Mouse (Mus musculus) lung, postnatal 0 days (tissue): Measurements from ENCODE around the gene Rassf3. TPM values are rescaled to one million over a fixed set of nuclear protein-coding genes. Genes with fewer than 3 reads are reported as not detected.

Source experiments
- ATAC-seq: fragments of 200-750 bp; cut with Nextera tagmentation; 2 replicates; pipeline ENCODE4 v1.8.0; 2017; ENCODE audit warnings: moderate library complexity
- DNase-seq: peaks from one replicate; pipeline ENCODE4 v3.0.0-alpha.2; 2016; ENCODE audit warnings: low spot score
- H3K27ac ChIP-seq: fragments of 300-500 bp; sonication (generic); 2 replicates; pipeline ENCODE4 v1.5.1; 2014; ENCODE audit warnings: antibody characterized with exemption, mild to moderate bottlenecking, low read length, mixed read lengths
- H3K27me3 ChIP-seq: fragments of 300-500 bp; sonication (generic); replicated peaks from 2 replicates; pipeline ENCODE4 v1.6.1; 2014; ENCODE audit warnings: low read length, mixed read lengths; ENCODE audit not compliant: insufficient read depth
- H3K36me3 ChIP-seq: fragments of 300-500 bp; sonication (generic); 2 replicates; pipeline ENCODE4 v1.6.1; 2014; ENCODE audit warnings: low read length, mixed read lengths; ENCODE audit not compliant: insufficient read depth
- H3K4me1 ChIP-seq: fragments of 300-500 bp; sonication (generic); 2 replicates; pipeline ENCODE4 v1.6.1; 2014; ENCODE audit warnings: antibody characterized with exemption, low read depth, low read length, mixed read lengths; ENCODE audit not compliant: insufficient read depth
- H3K4me2 ChIP-seq: fragments of 300-500 bp; sonication (generic); replicated peaks from 2 replicates; pipeline ENCODE4 v1.6.1; 2014; ENCODE audit warnings: low read depth, mild to moderate bottlenecking, low read length, moderate library complexity, mixed read lengths
- H3K4me3 ChIP-seq: fragments of 300-500 bp; sonication (generic); 2 replicates; pipeline ENCODE4 v1.5.1; 2014; ENCODE audit warnings: low read depth, low read length
- H3K9ac ChIP-seq: fragments of 300-500 bp; sonication (generic); replicated peaks from 2 replicates; pipeline ENCODE4 v1.6.1; 2014; ENCODE audit warnings: low read depth, mild to moderate bottlenecking
- H3K9me3 ChIP-seq: fragments of 300-500 bp; sonication (generic); 2 replicates; pipeline ENCODE4 v1.6.1; 2016; ENCODE audit warnings: low read length, mixed read lengths
- CTCF ChIP-seq: IDR thresholded peaks from 2 replicates; pipeline ENCODE4 v1.5.1; 2016; ENCODE audit warnings: antibody characterized with exemption, mild to moderate bottlenecking
- EP300 ChIP-seq: IDR thresholded peaks from 2 replicates; pipeline ENCODE4 v1.6.1; 2016; ENCODE audit warnings: antibody characterized with exemption, mild to moderate bottlenecking, control low read depth
- WGBS: fragments of 180-500 bp; shearing (Covaris S2); extraction: QIAGEN DNeasy Blood & Tissue Kit; methylation state at CpG from one replicate; pipeline ENCODE4 v1.1.7; 2014; 5-methylcytosine and 5-hydroxymethylcytosine counted together
- polyA plus RNA-seq: library from polyadenylated mRNA; unstranded; fragments of >200 nt; fragmentation: Nextera tagmentation; extraction: Ambion mirVana; gene quantifications from 2 replicates; pipeline ENCODE4 v1.2.1, GENCODE M21; 2015

The Rassf3 gene
- polyA plus RNA-seq, 1 experiment from 2014 or later = 22.9 TPM

GRCm38 (mm10) chr10:121363201-121363600 lies 112.9 kb downstream of the Rassf3 start:
- DNase-seq = no peak
- 81% methylated on average over 8 of the region's 8 CpGs for WGBS
- no peaks in the 10 kb centered on the region for H3K27me3 ChIP-seq
- H3K4me3 ChIP-seq = no peak overlapping the region
- peaks cover 8% of the 10 kb centered on the region; the same call in 1 of the 2 replicates for H3K4me1 ChIP-seq
- H3K9ac ChIP-seq = no peak overlapping the region
- ATAC-seq = no peak
- H3K9me3 ChIP-seq = no peaks in the 10 kb centered on the region
- H3K27ac ChIP-seq = no peak overlapping the region
- no peaks in the 10 kb centered on the region for H3K36me3 ChIP-seq
- TF ChIP-seq CTCF = no peak
- no peak for TF ChIP-seq EP300
- H3K4me2 ChIP-seq = no peak overlapping the region

GRCm38 (mm10) chr10:121360358-121360757 lies 115.8 kb downstream of the Rassf3 start:
- no peak overlapping the region for H3K4me2 ChIP-seq
- ATAC-seq (no peak), DNase-seq (no peak)
- no peak overlapping the region for H3K27ac ChIP-seq
- peaks cover 4% of the 10 kb centered on the region; the same call in 1 of the 2 replicates for H3K4me1 ChIP-seq
- no peak overlapping the region for H3K9ac ChIP-seq
- H3K4me3 ChIP-seq = no peak overlapping the region
- no peaks in the 10 kb centered on the region for H3K36me3 ChIP-seq
- TF ChIP-seq EP300 (no peak), CTCF (no peak)
- H3K9me3 ChIP-seq = no peaks in the 10 kb centered on the region
- WGBS = 92% methylated on average over 2 of the region's 2 CpGs
- H3K27me3 ChIP-seq = no peaks in the 10 kb centered on the region

Other genes starting within 250 kb of the Rassf3 start
- gene Tbc1d30, start 125.1 kb downstream of the Rassf3 start, polyA plus RNA-seq = 4.2 and 4.4 TPM in 2 replicates
- 40.8 and 41.4 TPM in 2 replicates for gene Gns, start 111.3 kb downstream of the Rassf3 start, polyA plus RNA-seq
- gene Tbk1, start 110.4 kb upstream of the Rassf3 start, polyA plus RNA-seq = 25.9 and 28.0 TPM in 2 replicates
- gene Xpot, start 150.0 kb upstream of the Rassf3 start, polyA plus RNA-seq = 19.9 and 25.7 TPM in 2 replicates
- gene D930020B18Rik, start 165.2 kb upstream of the Rassf3 start, polyA plus RNA-seq = 0.44 and 0.48 TPM in 2 replicates